Mouse (Mus musculus) MEL (cell line): ENCODE data around the gene Gfod1.

ENCODE experiments used
- CTCF ChIP-seq, 3 experiments: IDR thresholded peaks in 2 of 3; conservative IDR thresholded peaks in 1 of 3; 2 replicates each; pipeline ENCODE4 v1.5.1; 2011 to 2012; ENCODE audit warnings: low read length in 3 of 3, low read depth in 2 of 3, mild to moderate bottlenecking in 2 of 3, improper control_type of control experiment in 1 of 3, inconsistent platforms in 1 of 3, mixed read lengths in 1 of 3, moderate library complexity in 1 of 3; ENCODE audit not compliant: control insufficient read depth in 1 of 3, insufficient read depth in 1 of 3, poor library complexity in 1 of 3, severe bottlenecking in 1 of 3
- GABPA ChIP-seq: IDR thresholded peaks from 2 replicates; pipeline ENCODE4 v1.6.1; 2012; ENCODE audit warnings: low read depth, mild to moderate bottlenecking, inconsistent platforms, low read length, improper control_type of control experiment, moderate library complexity
- GATA1 ChIP-seq: IDR thresholded peaks from 2 replicates; pipeline ENCODE4 v1.6.1; 2011; ENCODE audit warnings: low read depth, low read length, improper control_type of control experiment
- KAT2A ChIP-seq: conservative IDR thresholded peaks from 2 replicates; pipeline ENCODE4 v1.6.1; 2012; ENCODE audit warnings: low read depth, low read length, improper control_type of control experiment, inconsistent platforms
- MYC ChIP-seq: IDR thresholded peaks from 2 replicates; pipeline ENCODE4 v1.6.1; 2011; ENCODE audit warnings: low read depth, mild to moderate bottlenecking, low read length, improper control_type of control experiment, moderate library complexity
- POLR2A ChIP-seq, 2 experiments: IDR thresholded peaks; 2 replicates each; pipeline ENCODE4 v1.6.1; 2011 to 2012; ENCODE audit warnings: low read length in 2 of 2, mild to moderate bottlenecking in 2 of 2, control low read depth in 1 of 2, improper control_type of control experiment in 1 of 2, low read depth in 1 of 2, moderate library complexity in 1 of 2; ENCODE audit not compliant: control insufficient read depth in 1 of 2, insufficient read depth in 1 of 2, poor library complexity in 1 of 2
- RAD21 ChIP-seq: IDR thresholded peaks from 2 replicates; pipeline ENCODE4 v1.6.1; 2011; ENCODE audit warnings: mild to moderate bottlenecking, low read depth, low read length, improper control_type of control experiment
- SIN3A ChIP-seq: IDR thresholded peaks from 2 replicates; pipeline ENCODE4 v1.6.1; 2012; ENCODE audit warnings: low read length, improper control_type of control experiment, inconsistent platforms
- ZC3H11A ChIP-seq: IDR thresholded peaks from 2 replicates; pipeline ENCODE4 v1.6.1; 2012; ENCODE audit warnings: low read depth, mild to moderate bottlenecking, inconsistent platforms, low read length, improper control_type of control experiment
- ZNF384 ChIP-seq: IDR thresholded peaks from 2 replicates; pipeline ENCODE4 v1.6.1; 2012; ENCODE audit warnings: low read depth, mild to moderate bottlenecking, inconsistent platforms, low read length, improper control_type of control experiment

DNA sequence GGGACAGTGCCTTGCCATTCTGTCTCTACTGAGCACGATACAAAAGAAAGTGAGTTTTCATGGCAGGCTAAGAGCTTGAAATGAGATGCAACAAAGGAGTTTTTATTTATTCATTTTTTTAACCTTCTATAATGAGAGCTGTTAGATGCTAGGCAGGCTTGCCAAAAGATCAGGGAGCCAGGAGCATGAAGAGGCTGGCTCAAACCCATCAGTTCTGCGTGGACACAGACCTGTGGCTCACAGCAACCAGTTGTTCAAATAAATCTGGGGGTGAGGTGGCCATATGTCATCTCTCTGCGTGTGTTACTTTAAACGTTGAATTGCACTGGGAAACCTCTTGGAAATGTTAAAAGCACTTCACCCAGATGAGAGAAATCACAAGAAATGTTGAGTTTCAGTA, 49.4 kb upstream of the Gfod1 start:
- TF ChIP-seq KAT2A (no peak), MYC (no peak), CTCF (IDR thresholded peaks at IDR 0.05 in 2 of 3, conservative IDR thresholded peaks at IDR 0.05 in 1 of 3; ENCODE audit: control insufficient read depth in 1 of 3, insufficient read depth in 1 of 3, low read depth in 2 of 3, low read length in 3 of 3, poor library complexity in 1 of 3, severe bottlenecking in 1 of 3) (no peak), ZC3H11A (no peak), ZNF384 (no peak), GABPA (no peak), SIN3A (no peak), RAD21 (no peak), GATA1 (no peak), POLR2A (IDR thresholded peaks at IDR 0.05; ENCODE audit: control insufficient read depth in 1 of 2, insufficient read depth in 1 of 2, low read depth in 1 of 2, low read length in 2 of 2, poor library complexity in 1 of 2) (no peak)
